Mouse (Mus musculus) frontal cortex, postnatal 36 days (tissue): ENCODE results near the gene Robo2.

Experiments used
- DNase-seq, 2 experiments: peaks; one replicate each; pipeline ENCODE4 v3.0.0; 2022; ENCODE audit warnings: low spot score in 2 of 2

The Robo2 gene

GRCm38 (mm10) chr16:73940211-73940541 is 471.4 kb downstream of the Robo2 start:
- DNase-seq: no peak

DNA sequence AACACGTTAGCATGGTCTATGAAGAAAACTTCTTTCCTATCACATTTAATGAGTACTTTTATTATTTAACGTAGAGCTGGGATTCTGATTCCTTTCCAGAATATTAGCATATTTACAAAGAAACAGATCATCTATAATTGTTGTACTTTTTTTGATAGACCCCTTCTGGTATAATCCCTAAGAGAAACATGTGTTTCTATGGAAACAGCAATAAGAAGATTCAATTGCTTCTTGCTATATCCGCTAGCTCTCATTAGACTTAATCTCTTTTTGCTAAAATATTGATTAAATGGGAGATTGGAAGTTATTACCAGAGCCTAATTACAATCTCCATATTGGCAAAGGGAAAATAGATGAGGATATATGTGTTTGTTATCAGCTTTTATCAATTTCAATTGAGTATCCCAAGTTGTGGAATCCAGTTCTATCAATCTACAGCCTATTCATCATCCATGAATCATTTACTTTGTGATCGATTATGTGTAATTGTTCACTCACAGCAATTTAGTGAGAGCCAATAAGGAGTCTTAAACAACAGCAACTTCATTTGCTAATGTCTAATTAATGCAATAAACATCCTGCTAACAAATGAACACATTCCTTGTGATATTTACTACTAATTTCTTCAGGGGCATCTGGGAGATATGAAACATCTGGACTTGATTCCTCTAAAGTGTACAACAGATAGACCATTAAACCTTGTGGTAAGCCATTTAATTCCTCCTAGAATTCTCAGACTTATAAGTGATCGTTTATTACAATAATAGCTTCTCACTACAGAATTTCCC is 472.0 kb downstream of the Robo2 start:
- DNase-seq: no peak

DNA sequence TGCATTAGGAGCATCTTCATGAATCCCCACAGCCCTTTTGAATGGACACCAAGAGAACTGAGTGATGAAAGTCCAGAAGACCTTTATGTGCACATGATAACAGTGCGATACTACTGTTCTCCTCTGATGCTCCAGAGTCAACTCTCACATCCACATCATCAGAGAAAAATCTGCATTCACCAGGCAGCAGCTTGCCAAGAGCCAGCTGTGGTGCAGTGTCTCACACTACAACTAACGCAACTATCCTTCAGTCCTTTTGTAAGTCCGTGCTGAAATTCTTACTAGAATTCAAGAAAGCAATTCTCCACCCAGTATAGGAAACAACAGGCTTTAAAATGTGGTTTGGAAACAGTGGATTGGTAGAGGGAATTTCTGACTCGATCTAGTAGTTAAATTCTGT is 481.3 kb downstream of the Robo2 start:
- DNase-seq: no peak

- no peak for DNase-seq
Observed at GRCm38 (mm10) chr16:73927481-73927880, 484.1 kb downstream of the Robo2 start.

DNA sequence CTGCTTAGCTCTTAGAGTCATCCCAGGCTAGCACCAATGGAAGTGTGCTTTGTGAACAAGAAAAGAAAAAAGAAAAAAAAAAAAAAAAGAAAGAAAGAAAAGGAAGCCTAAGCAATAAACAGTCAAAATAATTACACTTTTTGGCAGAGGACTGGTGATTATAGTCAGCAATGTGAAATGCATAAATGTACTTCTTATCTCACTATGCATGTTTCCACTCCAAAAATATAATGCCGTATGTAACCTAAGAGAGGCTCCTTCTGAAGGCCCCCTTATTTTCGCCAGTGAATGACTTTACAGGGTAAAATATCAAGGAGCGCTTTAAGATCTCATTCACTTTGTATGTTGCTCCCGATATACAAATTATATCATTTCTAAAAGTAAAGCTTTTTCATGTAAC is 496.2 kb downstream of the Robo2 start:
- DNase-seq: no peak

DNA sequence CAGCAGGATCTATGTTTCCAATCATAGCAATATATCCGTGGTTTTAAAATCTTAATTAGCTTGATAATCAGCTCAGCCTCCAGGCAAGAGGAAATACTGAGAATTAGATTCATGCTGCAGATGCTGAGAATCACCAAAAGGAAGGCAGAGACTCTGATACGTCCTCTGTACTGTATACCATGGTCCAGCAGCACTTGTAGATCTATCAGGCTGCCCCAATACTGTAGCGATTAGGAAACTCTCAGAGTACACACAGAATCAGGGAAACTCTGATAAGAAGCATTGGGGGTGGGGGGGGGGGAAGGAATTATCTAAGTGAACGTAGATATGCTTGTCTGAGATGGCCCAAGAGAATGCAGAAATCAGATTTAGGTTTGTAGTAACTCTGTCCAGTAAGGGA is 496.7 kb downstream of the Robo2 start:
- DNase-seq: no peak

GRCm38 (mm10) chr16:73908504-73908903 is 503.1 kb downstream of the Robo2 start:
- DNase-seq: no peak

- DNase-seq: no peak
Observed at GRCm38 (mm10) chr16:73896856-73897255, 514.8 kb downstream of the Robo2 start.

DNA sequence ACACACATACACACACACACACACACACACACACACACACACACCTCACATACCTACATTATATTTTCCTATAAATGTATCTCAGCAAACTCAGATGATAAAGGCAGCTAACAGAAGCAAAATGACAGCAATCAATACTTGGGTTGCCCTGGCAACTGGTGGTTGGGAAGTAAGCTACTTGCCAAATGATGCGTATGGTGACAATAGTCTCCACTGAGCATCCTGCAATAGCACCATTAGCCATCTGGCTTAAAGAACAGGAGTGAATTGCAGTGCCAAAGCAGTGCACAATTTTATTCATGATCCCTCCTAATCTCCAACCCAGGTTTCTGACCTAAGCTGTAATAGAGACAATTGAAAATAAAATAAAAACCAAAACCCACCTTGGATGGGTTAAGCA is 529.7 kb downstream of the Robo2 start:
- DNase-seq: no peak

GRCm38 (mm10) chr16:73877973-73878372 is 533.7 kb downstream of the Robo2 start:
- no peak for DNase-seq

DNA sequence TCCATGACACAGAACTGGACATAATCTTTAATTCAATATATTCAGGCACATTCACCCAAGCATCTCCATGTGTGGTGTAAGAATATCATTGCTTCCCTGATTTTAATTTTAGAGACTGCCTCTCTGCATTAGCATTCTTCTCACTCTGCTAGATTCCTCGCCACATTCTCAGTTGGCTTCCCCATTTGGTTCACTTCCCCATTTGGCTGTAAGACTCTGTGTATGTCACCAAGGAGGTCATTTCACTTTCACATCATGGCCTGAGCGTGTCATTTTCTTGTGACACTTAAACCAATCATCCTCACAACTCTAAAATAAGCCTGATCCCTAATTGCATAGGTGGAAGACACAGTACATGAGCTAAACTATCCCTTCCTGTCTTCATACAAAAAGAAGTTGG is 536.6 kb downstream of the Robo2 start:
- DNase-seq: no peak

DNA sequence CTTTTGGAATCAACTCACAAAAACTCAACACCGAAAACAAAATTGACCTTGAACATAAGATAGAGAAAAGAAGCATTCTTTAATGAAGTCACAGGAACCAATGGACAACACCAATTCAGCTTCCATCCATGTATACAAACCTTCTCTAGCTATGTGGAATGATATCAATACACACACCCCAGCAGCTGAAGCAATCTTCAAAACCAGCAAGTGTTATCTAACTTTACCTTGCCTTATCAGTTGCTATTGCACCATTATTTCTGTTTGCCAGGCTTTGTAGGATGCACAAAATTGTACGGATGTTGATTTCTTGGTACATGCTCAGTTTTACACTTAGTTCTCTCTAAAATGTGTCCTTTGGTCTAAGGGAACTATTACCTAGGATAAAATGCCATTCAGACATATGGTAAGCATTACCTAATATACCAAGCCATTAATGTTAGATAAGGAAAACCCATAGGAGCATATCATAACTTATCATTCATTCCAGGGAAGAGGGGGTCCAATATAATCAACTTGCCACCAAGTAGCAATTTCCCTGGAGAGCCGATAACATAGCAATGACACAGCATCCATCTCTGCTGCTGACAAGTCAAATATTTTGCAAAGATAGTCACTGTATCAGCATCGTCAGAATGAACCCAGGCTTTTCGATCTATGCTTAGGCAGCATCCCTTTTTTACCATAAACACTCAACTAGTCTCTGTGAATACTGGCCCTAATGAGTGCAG is 537.6 kb downstream of the Robo2 start:
- no peak for DNase-seq

DNA sequence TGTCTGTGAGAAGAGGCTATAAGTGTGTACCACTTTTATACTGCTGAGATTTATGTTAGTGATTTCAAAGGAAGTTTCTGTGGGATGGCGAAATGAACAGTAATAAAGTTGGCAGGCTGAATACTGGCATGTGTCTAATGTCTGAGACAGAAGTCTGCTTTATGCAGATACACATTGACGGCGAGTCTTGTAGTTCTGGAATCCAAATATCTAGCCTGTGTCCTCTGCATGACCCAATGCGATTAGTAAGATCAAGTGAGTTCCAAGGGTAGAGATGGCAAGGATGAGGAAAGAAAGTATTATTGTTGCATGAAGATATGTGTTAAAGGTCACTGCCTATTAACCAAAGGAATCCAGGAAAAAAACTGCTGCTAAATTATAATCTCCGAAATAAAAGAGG is 541.3 kb downstream of the Robo2 start:
- no peak for DNase-seq

- no peak for DNase-seq
Observed at GRCm38 (mm10) chr16:73869527-73870212, 542.0 kb downstream of the Robo2 start.

- no peak for DNase-seq
Observed at GRCm38 (mm10) chr16:73864625-73865024, 547.0 kb downstream of the Robo2 start.

GRCm38 (mm10) chr16:73863748-73864147 is 547.9 kb downstream of the Robo2 start:
- DNase-seq: no peak

- DNase-seq: no peak
Observed at GRCm38 (mm10) chr16:73858717-73859116, 552.9 kb downstream of the Robo2 start.

DNA sequence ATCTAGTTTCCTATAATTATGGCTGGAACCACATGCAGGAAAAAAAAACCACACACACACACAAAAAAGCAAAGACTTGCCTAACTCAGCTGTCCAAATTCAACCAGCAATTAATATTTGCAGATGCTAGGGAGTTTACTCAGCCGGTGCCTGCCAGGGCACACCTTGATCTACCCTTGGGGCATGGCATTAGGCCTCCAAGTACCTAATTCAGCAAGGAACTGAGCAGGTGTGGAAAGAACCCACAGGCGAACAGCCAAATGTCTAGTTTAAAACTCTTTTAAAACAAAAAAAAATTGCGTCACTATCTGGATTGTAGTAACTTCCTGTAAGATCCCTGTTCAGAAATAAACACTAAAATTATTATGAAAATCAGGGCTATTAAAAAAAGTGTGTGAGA is 555.8 kb downstream of the Robo2 start:
- no peak for DNase-seq
